Mouse (Mus musculus) urinary bladder, adult 18-20 months (tissue): Measurements from ENCODE around the gene Galnt10.

ENCODE experiments used
- DNase-seq, 2 experiments: peaks; one replicate each; pipeline ENCODE4 v3.0.0; 2022; ENCODE audit warnings: low spot score in 2 of 2, mixed read lengths in 2 of 2

The Galnt10 gene

GRCm38 (mm10) chr11:57635148-57635547 lies 10.1 kb upstream of the Galnt10 start:
- no peak for DNase-seq

DNA sequence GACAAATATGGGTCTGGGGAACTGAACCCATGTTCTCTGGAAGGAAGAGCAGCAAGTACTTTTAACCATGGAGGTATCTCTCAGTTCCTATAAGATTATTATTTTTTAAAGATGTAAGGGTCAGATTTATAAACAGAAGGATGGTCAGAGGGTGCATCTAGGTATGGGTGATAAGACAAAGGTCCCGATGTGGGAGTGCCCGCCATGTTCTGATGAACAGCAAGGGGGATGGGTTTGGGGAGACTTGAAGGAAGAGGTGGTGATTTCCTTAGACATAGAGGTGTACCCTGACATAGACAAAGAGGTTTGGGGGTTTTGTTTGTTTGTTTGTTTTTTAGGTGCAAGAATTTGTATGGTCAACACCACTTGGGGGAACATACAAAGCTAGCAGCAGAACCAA lies 1.6 kb upstream of the Galnt10 start:
- no peak for DNase-seq

DNA sequence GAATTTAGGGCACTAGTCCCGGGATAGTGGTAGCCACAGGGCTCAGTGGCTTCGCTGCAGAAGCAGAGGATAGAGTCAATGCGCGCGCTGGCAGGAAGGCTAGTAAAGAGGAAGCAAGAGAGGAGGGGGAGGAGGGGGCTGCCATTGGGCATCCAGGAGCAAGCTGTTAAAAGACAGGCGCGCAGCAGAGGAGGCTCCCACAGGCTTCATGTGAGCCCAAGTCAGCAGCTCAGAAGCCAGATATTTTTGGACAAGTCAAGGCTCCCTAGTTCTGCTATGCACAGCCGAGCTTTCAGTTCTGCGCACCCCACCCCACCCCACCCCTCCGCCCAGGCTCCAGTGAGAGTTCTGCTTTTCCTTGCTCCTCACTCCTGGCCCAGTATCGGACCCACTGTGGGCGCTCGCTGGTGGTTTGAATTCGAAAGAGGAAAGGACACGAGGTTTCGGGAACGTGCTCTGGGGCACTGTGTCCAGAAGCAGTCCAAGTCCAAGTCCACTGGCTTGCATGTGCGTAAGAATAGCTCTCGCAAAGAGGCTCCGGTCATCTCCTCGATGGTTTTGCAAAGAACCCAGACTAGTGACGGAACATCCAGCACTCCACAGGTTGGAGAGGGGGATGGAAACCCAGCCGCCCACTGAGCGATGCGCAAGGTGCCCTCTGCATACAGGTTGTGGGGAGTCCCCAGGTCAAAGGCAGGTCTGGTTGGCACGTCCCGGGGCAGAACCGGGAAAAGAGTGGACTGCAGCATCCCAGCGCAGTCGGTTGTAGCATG lies 811 bp upstream of the Galnt10 start:
- DNase-seq, result peak in 1 of 2 experiments; percentile 31

DNA sequence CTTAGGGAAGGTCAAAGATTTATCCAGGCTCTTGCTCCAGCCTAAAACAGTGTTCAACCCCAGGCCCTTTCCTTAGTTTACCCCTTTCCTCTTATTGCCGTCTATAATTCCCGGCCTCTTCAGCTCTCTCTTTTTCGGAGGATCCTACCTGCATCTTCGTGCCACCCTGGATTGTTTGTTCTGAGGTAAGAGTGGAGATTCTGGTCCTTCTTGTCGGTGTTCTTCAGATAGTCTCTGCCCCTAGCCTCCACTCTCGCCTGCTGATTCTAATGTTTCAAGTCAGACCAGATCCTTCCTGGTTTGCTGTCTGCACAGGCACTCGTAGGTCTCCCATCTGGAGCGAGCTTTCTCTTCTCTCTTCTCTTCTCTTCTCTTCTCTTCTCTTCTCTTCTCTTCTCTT lies 605 bp downstream of the Galnt10 start:
- DNase-seq, result no peak

GRCm38 (mm10) chr11:57646416-57646815 lies 1.2 kb downstream of the Galnt10 start:
- no peak for DNase-seq

- no peak for DNase-seq
Observed at GRCm38 (mm10) chr11:57646940-57647339, 1.7 kb downstream of the Galnt10 start.

GRCm38 (mm10) chr11:57647446-57647845 lies 2.2 kb downstream of the Galnt10 start:
- no peak for DNase-seq

GRCm38 (mm10) chr11:57648196-57648800 lies 3.1 kb downstream of the Galnt10 start:
- no peak for DNase-seq

DNA sequence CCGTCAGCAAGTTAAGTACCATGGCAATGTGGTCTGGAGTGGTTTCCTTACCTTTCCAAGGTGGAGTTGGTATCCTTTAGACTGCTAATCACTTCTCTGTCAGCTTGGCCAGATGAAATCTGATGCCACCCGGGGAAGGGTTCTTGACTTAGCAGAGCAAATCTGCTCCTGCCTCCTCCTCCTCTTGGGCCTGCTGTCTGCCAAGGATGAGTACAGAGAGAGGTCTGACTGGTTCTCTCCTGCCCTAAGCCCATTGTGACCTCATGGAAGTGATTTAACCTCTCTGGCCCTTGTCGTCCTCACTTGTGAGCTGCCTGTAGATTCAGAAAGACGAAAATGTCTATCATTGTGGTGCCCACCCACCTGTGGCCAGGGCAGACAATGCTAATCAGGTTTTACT lies 4.0 kb downstream of the Galnt10 start:
- no peak for DNase-seq

GRCm38 (mm10) chr11:57649671-57650070 lies 4.4 kb downstream of the Galnt10 start:
- DNase-seq, result no peak

DNA sequence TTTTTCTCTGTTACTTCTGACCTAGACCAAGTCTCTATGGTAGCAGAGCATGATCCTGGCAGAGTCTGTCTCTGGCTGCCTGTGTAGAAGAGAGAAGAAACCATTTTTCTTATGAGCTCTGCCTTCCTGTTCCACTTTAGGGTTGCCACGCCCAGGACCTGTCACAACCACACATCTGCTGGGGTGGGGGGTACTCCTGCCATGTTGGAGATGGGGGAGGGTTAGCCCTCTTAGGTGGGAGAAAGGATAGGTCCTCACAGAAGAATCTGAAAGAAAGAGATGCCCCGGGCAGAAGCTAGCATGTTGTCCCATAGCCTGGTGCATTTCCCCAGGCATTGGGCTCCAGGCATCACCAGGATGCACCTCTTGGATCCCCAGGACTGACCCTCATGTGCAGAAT lies 5.6 kb downstream of the Galnt10 start:
- no peak for DNase-seq

GRCm38 (mm10) chr11:57651281-57651810 lies 6.1 kb downstream of the Galnt10 start:
- no peak for DNase-seq

- DNase-seq, result no peak
Observed at GRCm38 (mm10) chr11:57652206-57652922, 7.1 kb downstream of the Galnt10 start.

GRCm38 (mm10) chr11:57652923-57653660 lies 7.8 kb downstream of the Galnt10 start:
- DNase-seq, result no peak

DNA sequence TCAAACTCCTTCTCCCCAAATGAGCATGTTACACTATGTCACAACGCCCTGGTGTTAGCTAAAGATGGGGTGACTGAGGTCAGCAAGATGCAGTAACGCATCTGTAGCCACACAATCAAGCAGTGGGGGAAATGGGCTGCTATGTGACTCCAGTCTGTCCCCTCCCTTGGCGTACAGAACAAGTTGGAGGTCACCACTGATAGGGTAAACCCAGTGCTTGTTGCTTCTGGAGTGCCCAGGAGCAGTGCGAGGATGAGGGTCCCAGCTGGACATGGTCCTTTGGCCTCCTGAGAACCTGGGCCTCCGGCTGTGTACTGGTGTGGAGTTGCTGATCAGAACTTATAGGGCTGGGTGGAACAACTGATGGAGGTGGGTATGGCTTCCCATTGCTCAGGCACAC lies 8.6 kb downstream of the Galnt10 start:
- no peak for DNase-seq

- no peak for DNase-seq
Observed at GRCm38 (mm10) chr11:57654386-57654785, 9.1 kb downstream of the Galnt10 start.

GRCm38 (mm10) chr11:57654977-57655397 lies 9.7 kb downstream of the Galnt10 start:
- no peak for DNase-seq

DNA sequence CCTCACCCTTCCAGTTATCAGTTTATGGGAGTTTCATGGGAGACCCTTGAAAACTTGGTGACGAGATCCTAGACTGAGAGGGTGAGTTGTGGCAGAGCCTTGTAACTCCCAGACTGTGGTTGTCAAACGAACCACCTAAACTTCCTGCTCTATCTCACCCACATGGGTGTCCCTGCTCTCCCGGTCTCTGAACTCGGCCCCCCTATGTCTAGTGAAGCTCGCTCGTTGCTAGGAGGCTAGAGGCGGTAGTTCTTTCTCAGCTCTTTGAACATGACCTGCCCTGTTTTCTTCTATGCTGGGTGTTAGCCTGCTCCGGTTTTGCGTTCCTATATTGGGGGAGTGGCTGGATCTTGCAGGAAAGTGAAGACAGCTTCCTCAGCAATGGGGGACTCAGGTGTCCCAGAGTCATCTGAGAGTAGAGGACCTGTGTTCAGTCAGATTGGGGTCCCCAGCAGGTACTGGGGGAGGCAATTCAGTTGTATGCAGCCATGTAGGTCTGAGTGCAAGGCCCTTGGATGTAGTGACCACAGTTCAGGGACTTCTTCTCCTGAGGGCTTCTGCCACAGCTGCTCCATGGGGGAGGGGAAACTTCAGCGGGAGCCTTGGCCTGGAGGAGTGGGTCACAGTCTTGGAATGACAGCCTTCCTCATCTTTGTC lies 10.6 kb downstream of the Galnt10 start:
- no peak for DNase-seq

- no peak for DNase-seq
Observed at GRCm38 (mm10) chr11:57656602-57657275, 11.5 kb downstream of the Galnt10 start.

DNA sequence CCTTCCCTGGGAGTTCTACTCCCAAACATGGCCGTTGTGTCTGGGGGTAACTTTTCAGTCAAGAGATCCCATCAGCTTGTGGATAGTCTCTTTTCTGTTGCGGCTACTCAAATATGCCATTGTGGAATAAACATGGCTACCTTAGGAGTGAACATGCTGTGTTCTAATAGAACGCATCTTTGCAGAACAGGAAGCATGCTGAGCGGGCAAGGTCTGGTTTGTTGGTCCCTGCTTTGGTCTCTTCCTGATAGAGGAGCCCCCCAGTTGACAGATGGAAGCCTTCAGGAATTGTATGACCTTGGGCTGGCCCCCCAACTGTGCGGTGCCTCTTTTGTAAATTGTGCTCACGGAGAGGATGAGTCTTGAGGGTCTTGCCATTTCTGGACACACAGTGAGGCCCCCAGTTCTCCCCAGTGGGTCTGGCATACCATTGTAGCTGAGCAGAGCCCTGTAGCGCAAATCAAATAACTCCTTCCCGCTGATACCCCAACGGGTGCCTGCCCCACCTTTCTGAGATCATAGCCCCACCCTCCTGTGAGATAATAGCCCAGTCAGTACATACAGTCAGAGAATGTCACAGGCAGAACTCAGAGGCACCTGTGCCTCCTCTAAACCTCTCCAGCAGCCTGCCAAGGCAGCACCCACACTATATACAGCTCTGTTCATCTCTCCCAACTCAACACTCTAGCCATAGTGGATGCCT lies 12.3 kb downstream of the Galnt10 start:
- DNase-seq, result no peak
